Mouse (Mus musculus): ENCODE measurements around the gene Cib2.

GRCm38 (mm10) chr9:54500832-54501452 is 59.1 kb downstream of the Cib2 start:
- TF ChIP-seq CTCF (IDR thresholded peaks at IDR 0.05; ENCODE audit: low read depth), result no peak
- TF ChIP-seq EP300 (IDR thresholded peaks at IDR 0.05; ENCODE audit: low read depth), result no peak
